Mouse (Mus musculus): ENCODE data around the gene Chst1.

The Chst1 gene

DNA sequence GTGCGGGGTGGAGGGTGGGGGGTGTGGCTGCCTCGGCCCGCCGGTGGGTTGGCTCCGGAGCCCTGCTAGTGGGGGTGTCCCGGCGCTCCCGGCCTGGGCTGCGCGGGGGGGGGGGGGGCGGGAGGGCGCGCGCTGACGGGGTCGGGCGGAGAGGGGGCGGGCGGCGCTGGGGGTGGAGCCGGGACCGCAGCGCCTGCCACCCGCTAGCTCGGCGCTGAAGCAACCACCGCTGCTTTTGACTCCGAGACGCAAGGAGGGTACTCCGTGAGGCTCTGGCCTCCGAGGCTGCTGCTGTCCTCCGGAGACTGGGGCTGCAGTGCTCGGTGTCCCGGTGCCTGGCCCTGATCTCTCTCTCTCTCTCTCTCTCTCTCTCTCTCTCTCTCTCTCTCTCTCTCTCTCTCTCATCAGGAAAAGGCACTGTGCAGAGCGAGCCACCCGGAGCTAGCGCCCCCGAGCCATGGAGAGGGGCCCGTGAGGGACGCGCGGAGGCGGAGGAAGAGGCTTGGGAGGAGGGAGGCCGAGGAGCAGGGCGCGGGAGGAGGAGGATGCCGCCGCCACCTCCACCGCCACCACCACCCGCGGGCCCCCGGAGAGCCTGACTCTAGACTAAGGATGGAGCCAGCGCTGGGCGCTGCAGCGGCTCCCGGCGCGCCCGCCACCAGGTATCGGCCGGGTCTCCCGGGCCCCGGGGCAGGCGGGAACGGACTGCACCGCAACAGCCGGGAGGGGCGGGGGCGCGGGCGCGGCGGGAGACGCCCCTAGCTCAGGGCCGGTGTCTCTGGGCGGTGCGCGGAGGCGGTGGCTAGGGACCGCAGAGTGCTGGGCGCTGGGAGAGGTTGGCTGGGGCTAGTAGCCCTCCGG lies at the start of gene Chst1:
Gene Chst1 (plus strand): TSS at position 221 of the 861 bp plus-strand sequence.
- DNase-seq (ENCODE audit: low spot score in 2 of 2), result peak; percentile 76 to 78

DNA sequence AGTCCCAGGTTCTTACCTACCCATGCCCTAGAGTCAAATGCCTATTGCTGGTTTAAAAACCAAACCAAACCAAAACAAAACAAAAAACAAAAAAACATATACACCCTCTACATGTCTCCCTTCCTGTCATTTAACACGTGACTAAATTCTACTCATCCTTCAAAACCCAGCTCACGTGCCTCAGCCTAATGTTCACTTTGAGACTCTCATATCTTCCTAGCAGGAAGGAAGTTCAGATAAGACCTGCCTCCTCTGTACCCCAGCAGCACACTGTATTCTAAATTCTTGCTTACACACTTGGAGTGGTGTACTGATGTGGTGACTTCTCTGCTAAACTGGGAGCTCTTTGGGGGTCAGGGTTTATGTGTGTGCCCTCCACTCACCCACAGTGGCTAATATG lies 49.5 kb upstream of the Chst1 start:
- DNase-seq (ENCODE audit: low spot score in 2 of 2), result no peak

DNA sequence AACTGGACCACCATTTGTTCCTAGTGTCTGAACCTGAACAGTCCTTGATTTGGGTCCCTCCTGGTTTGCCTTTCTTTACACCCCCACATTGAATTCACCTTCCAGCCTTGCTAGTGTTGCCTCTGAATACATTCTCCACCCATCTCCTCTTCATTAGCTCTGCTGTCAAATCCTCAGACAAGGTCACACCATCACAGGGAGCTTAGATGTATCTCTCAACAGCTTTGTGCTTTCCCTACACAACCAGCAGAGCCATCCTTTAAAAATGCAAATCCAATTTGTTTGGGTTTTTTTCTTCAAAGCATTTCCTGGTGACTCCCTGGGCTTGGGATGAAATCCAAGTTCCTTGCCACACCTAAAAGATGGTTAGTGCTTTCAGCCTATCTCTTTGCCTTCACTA lies 45.0 kb upstream of the Chst1 start:
- DNase-seq (ENCODE audit: low spot score in 2 of 2), result no peak

DNA sequence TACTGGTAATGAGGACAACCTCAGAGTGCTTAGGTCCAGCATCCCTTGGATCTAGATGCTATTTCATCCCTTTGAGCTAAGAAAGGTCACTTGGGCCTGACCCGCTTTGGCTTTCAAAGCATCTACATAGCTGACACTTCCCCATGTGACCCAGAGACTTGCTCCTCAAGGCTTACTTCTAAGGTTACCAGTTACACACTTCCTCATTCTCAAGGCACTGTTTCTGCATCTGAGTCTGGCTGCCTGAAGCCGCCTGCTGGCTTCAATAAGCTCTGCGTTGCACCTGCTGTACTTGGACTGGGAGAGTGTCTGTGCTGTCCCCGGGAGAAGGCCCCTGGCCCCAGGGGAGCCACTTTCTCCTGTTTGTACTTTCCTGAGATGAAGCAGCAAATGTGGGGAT lies 36.6 kb upstream of the Chst1 start:
- no peak for DNase-seq (ENCODE audit: low spot score in 2 of 2)

DNA sequence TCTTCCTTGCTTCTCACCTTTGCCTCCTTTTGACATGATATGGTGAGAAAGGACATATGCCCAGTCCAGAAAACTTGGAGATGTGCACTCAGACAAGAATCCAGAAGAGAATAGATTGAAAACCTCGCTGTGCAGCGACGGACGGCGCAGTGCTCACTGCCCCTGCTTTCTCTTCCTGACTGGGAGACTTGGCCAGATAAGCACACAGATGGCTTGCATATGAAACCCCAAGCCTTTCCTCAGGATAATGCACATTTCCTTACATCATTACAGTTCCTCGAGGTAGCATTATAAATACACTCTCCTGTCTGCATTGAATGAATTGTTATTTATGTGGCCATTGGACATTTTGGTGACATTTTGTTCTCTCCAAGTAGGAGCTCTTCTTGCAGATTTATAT lies 28.9 kb upstream of the Chst1 start:
- no peak for DNase-seq (ENCODE audit: low spot score in 2 of 2)

DNA sequence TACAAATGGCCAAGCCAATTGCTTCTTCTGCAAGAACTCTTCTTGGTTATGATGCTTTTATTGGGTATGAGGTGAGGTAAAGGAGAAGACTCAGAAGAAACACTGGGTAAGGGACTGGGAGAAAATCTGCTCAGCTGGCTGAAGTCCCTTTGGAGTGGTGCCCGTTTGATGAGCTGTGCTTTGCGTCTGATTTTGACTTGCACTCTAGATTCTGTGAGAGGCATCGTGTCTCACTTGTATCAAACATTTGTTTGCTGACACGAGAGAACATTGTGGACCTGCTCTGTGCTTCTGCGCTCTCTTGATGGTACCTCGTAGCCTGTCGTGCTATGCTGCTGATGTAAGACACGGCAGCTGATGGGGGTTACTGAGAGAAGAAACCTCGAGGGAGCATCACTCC lies 21.7 kb upstream of the Chst1 start:
- peak in 1 of 2 experiments; percentile 55 for DNase-seq (ENCODE audit: low spot score in 2 of 2)

DNA sequence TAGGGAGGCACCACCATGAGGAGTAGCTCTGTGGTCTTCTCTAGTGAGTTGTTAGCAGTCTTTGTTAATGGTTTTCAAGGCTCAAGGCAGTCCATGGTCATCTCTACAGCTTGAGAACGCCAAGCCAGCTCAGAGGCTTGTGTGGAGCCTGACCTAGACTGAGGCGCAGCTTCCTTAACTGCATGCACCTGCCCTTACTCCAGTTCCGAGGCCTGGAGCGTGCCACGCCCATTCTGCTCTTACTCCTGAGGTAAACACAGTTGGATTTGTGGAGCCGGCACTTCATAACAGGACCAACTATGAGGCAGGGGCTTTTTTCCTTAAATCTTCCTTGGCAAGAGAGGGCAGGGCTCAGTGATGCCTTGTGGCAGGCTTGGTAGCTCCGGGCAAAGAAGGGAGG lies 18.2 kb upstream of the Chst1 start:
- no peak for DNase-seq (ENCODE audit: low spot score in 2 of 2)

DNA sequence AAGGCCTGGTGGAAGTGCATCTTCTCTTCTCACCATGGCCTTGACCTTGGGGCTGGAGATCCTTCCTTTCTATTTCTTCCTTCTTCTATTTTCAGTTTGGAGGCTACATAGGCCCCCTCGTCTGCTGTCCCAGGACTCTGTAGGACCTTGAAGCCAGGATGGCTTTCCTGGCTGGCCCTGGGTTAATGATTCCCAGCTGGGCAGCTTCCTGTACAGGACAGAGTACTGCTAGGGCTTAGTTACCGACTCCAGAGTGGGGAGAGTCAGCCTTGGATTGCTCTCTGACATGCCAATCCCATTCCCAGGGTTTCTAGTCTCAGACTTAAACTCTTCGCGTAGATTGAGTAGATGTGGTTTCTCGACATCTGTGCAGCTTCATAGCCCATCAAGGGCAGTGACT lies 16.9 kb upstream of the Chst1 start:
- no peak for DNase-seq (ENCODE audit: low spot score in 2 of 2)

DNA sequence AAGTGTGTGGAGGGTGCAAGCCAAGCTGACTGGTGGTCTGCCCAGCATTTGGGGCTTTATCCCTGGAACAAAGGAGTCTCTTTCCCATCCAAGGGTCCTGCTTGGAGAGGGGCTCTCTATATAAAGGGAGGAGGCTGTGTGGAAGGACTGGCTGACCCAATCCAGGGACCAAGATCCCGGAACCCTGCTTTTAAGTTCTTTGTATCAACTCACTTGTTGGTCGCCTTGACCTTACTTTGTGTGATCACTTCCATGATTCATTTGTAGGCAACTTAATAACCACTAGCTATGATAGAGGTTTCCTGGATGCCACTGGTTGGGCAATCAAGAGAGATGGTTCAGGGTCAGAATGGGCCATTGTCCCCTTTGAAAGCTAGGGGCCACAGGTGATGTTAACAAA lies 11.7 kb upstream of the Chst1 start:
- no peak for DNase-seq (ENCODE audit: low spot score in 2 of 2)

DNA sequence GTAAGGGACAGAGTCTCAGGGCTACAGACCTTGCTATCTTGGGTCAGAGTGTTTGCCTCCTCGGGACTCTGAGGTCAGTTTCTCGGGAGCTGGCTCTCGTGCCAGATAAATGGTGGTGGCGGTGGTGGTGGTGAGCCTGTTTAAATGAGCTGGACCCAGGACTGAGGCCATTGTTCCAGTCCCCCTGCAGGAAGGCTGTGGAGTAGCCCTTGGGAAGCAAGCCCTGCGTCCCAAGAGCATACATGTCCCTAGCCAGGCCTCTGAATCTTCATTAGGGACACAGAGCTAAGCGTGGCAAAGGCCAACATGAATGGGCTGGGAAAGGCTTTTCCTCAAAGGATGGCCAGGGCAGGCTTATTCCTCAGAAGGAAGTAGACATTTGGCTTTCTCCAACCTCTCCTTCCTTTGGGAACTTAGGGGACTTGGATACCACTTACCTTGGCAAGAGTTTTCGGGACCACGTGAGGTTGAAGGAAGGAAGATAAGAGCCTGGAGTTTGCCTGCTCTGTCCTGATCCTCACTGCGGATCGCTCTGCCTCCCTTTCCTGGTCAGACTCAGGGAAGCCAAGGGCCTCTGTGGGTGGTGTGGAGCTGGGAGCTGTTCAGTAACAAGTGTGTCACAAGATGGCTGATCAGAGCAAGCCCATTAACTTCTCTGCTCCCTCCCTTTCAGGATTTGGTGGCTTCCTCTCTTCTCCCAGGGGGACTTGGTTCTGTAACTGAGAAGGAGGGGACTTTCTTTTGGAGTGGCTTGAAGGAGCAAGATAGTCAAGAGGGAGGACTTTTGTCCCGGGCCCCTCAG lies 4.4 kb upstream of the Chst1 start:
- DNase-seq (ENCODE audit: low spot score in 2 of 2), result no peak

DNA sequence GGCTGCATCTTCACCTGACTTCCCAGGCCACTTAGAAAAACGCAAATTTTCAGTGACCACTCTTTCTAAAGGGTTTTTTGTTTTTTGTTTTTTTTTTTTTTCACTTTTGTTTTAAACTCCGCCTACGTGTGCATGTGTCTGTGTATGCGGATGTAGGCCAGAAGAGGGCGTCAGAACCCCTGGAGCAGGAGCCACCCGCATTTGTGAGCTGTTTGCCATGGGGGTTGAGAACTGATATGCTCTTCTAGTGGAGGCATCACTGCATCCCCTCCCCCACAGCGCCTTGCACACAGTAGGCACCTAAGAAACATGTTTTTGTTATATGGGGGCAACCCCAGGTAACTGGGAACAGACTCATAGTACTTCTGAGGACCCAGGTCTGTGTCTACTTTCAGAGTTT lies 2.2 kb upstream of the Chst1 start:
- peak in 1 of 2 experiments; percentile 62 for DNase-seq (ENCODE audit: low spot score in 2 of 2)

DNA sequence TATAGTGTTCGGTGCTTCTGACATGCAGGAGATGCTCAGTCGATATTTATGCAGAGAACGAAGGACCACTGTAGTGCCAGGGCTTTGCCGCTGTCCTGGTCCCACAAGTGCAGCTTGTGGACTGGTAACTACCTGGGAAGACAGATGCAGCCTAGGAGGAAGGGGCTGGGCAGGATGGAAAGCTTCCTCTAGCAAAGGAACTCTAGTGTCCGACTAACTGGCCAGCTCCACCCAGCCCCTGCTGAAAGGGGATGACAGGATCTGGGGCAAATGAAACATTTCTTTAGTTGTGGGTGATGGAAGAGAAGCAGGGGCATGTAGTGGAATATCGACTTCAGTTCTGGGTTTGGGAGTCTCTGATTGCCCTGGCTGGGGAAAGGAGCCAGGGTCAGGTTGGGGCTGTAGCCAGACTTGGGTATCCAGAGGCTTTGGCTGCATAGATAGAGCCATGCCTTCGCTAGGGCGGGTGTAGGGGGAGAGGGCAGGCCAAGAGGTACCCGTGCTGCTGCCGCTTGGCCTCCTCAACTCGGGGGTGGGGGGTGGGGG lies 493 bp upstream of the Chst1 start:
- peak in 1 of 2 experiments; percentile 56 for DNase-seq (ENCODE audit: low spot score in 2 of 2)

DNA sequence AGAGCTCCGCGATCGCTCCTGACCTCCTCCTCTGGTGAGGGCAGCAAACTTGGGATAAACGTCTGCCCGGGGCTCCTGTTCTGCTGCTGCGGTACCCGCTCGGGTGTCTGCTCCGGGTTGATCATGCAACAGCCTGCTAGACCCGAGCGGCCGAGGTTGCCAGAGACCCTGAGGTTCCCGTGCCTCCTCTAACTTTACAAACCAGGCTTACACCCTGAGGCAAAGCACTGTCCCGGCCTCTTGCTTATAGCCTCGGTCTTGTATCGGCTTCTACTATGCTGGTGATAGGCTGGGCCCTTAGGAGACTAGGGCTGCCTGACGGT lies 802 bp downstream of the Chst1 start:
- DNase-seq (ENCODE audit: low spot score in 2 of 2), result no peak

DNA sequence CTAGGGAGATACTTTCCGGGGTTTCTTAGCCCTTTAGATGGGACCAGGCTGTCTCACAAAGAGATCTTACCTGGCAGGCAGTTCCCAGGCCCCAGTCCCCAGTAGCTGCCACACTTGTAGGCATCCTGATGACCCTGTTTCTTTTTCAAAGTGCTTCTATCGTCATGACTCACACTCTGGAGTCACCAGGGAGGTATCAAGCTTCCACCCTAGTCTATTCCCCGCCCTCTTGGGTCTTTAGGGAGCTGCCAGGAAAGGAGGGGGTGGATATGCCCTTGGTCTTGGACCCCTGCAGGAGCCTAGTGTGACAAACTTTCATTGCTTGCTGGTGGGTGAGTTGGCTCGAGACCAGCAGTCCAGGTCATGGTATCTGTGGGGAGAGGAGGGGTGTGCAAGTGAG lies 1.7 kb downstream of the Chst1 start:
- peak in 1 of 2 experiments; percentile 39 for DNase-seq (ENCODE audit: low spot score in 2 of 2)

DNA sequence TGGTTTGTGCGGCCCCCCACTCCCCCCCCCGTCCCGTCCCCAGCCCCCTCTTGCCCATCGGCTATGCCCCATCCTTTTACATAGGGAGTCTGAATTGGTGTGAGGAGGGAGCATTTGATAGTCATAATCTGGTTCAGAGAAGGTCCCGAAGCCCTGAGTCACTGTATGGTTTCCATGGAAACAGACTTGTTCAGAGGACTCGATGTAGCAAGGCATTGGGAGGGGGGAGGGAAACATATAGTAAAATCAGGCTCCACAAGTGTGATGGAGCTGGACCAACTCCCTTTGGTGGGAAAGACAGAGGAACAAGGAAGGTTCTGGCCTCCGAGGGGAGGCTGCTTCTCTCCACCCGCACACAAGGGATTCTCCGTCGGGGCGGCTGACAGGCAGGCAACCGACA lies 2.6 kb downstream of the Chst1 start:
- DNase-seq (ENCODE audit: low spot score in 2 of 2), result peak in 1 of 2 experiments; percentile 23

DNA sequence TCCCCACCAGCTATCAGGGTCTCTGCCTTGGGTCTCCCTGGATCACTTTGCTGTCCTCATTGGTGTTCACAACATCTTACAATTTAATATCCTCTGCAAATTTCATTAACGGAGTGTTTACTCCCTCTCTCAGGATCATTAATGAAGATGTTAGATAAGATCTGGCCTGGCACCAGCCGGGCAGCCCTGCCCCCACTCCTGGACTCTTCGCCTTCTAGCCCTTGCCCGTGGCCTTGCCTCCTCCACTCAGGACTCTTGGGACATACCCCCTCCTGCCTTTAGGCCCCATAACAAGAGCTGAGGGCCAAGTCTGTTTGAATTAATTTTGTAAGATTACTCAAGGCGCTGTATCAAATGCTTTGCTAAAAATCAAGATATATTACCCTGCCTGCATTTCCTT lies 4.1 kb downstream of the Chst1 start:
- peak in 1 of 2 experiments; percentile 27 for DNase-seq (ENCODE audit: low spot score in 2 of 2)

DNA sequence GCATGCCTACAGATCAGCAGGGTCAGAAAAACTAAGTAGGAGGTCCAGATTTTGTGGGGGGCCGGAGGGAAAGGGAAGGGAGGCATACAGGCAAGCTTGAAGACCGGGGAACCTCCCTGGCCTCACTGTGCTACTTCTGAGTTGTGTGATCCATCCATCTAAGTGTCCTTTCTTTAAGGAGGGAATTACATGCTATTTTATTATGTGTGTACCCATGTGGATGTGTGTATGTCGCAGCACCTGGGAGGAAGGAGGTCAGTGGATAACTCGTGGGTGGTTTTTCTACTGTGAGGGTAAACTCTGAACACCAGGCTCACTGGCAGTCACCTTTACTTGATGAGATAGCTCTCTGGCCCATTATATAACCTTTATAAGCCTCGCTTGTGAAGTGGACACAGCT lies 5.1 kb downstream of the Chst1 start:
- DNase-seq (ENCODE audit: low spot score in 2 of 2), result peak in 1 of 2 experiments; percentile 20

DNA sequence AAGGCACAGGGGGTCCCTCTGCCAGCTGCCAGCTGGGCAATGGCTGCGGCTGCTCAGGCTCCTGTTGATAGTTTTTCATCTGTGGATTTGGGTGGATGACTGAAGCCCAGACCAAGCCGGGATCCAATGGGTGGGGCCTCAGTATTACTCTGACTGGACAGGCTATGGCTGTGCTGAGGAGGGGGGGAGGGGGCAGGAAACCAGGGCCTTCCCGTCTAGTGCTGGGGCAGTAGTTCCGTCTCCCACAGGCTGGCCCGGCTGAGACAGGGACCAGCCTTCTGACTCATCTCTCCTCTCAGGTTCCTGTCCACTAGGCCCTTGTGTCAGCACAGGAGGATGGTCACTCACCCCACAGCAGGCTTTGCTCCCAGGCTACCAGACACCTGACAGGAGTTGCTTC lies 6.5 kb downstream of the Chst1 start:
- DNase-seq (ENCODE audit: low spot score in 2 of 2), result peak in 1 of 2 experiments; percentile 54

DNA sequence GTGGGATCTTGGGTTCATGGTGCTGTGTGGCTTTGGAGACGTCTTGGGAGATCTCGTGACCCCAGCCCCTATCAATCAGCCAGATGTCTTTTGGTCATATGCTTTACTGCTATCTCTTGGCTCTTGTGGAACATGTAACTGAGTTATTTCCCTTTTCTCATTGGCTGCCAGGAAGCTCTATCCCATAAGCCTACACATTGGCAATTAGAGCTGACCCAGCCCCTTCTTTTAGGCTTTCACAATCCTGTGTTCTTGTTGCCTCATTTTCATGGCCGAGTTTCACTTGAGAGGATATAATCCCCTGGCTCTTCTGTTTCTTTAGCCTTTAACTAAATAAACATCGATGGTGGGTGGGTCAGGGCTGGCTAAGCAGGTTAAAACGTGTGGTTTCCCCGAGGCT lies 7.6 kb downstream of the Chst1 start:
- no peak for DNase-seq (ENCODE audit: low spot score in 2 of 2)

DNA sequence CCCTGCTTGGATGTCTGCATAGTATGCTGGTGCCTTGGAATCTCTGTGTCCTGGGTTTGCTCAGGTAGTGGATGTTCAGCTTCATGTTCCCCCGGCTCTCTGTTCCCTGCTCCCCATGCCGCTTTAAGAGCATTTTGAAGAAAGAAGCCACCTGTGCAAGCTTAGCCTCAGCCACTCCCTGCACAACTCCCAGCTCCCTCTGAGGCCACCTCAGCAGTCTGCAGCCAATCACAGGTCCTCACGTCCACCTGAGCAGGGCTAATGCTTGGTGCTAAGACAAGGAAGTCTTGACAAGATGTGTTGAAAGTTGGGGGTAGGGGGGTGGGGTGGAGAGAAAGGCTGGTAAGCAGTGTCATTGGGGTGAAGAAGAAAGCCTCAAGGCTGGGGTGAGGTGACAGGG lies 8.1 kb downstream of the Chst1 start:
- no peak for DNase-seq (ENCODE audit: low spot score in 2 of 2)

DNA sequence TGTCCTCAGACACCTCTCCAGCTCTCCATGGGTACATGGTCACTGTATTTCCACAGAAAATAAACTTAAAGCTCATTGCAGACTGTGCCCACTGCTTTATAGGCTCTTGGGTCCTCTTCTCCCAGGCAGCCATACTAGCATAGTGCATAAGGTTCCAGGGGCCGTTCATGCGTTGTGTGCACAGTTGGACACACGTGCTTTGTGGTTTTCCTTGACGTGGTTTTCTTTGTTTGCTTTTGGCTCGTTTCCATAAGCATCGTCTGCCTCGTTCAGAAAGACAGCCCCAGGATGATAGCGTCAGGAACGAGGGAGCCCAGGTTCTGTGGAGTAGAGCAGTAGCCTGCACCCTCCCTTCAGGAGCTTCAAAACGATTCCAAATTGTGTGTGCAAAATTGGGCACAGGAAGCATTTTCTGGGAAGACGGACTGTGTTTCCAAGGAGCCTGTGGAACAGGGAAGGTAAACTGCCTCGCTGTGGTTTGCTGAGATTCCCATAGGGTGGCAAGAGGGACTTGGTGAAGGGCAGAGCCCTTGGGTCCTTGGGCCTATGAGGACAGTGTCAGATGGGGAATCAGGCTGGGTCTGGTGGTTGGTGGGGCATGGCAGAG lies 8.6 kb downstream of the Chst1 start:
- peak; percentile 47 to 60 for DNase-seq (ENCODE audit: low spot score in 2 of 2)

DNA sequence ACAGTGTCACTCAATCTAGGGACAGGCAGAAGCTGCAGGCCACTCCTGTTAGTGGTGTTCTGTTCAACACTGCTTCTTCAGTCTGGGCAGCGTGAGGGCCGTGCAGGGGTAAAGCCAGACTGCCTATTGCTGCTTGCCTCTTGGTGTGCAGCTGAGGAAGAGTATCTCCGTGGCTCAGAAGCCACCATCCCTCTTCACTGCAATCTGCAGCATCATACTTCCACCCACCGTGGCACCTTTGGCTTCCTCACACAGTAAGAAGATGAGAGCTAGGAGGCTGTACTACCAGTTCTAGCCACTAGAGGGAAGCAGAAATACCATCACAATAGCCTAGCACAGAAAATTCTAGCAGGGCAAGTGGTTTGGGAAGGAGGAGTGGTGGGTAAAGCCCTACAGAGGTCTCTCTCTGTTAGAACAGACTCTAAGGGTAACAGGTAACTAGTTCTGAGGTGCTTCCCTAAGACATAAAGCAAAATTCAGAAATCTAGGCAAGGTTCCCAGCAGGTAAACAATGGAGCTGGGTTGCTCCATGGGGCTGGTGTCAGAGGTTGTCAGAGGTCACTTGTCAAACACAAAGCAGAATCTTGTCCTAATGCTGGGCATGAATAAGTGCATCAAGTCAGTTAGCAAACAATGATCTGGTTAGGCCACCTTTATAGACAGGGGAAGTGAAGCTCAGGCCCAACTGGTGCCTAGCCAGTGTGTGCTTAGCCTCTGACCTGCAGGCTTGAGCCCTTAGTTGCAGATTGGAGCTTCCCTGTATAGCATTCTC lies 9.5 kb downstream of the Chst1 start:
- peak; percentile 80 to 83 for DNase-seq (ENCODE audit: low spot score in 2 of 2)
